Mouse (Mus musculus) forebrain, postnatal 0 days (tissue): ENCODE results near the gene Spns3. TPM values are rescaled to one million over a fixed set of nuclear protein-coding genes. Genes with fewer than 3 reads are reported as not detected.

Experiments
- ATAC-seq: fragments of 200-750 bp; cut with Nextera tagmentation; 2 replicates; pipeline ENCODE4 v1.8.0; 2017; ENCODE audit warnings: mild to moderate bottlenecking, moderate library complexity
- DNase-seq: peaks from one replicate; pipeline ENCODE4 v3.0.0-alpha.2; 2015
- H3K27ac ChIP-seq: fragments of 300-500 bp; sonication (generic); 2 replicates; pipeline ENCODE4 v1.5.1; 2014; ENCODE audit warnings: low read depth, mild to moderate bottlenecking, antibody characterized with exemption, low read length, moderate library complexity, mixed read lengths
- H3K27me3 ChIP-seq: fragments of 300-500 bp; sonication (generic); 2 replicates; pipeline ENCODE4 v1.6.1; 2014; ENCODE audit warnings: mild to moderate bottlenecking, low read length, mixed read lengths; ENCODE audit not compliant: insufficient read depth
- H3K36me3 ChIP-seq: fragments of 300-500 bp; sonication (generic); 2 replicates; pipeline ENCODE4 v1.6.1; 2014; ENCODE audit warnings: mild to moderate bottlenecking, moderate library complexity; ENCODE audit not compliant: insufficient read depth
- H3K4me1 ChIP-seq: fragments of 300-500 bp; sonication (generic); 2 replicates; pipeline ENCODE4 v1.6.1; 2014; ENCODE audit warnings: antibody characterized with exemption; ENCODE audit not compliant: insufficient read depth
- H3K4me2 ChIP-seq: fragments of 300-500 bp; sonication (generic); 2 replicates; pipeline ENCODE4 v1.6.1; 2014; ENCODE audit warnings: low read depth, mild to moderate bottlenecking, moderate library complexity
- H3K4me3 ChIP-seq: fragments of 300-500 bp; sonication (generic); 2 replicates; pipeline ENCODE4 v1.5.1; 2014; ENCODE audit warnings: low read depth, low read length, mixed read lengths
- H3K9ac ChIP-seq: fragments of 300-500 bp; sonication (generic); 2 replicates; pipeline ENCODE4 v1.6.1; 2014; ENCODE audit warnings: mild to moderate bottlenecking
- H3K9me3 ChIP-seq: fragments of 300-500 bp; sonication (generic); 2 replicates; pipeline ENCODE4 v1.6.1; 2016; ENCODE audit warnings: low read length
- CTCF ChIP-seq: sonication (generic); IDR thresholded peaks from 2 replicates; pipeline ENCODE4 v1.5.1; 2016; ENCODE audit warnings: antibody characterized with exemption, control low read depth, low read depth
- WGBS: fragments of 180-500 bp; shearing (Covaris S2); extraction: QIAGEN DNeasy Blood & Tissue Kit; methylation state at CpG from one replicate; pipeline ENCODE4 v1.1.7; 2014; 5-methylcytosine and 5-hydroxymethylcytosine counted together
- polyA plus RNA-seq: library from polyadenylated mRNA; unstranded; fragments of >200 nt; fragmentation: Nextera tagmentation; extraction: Ambion mirVana; gene quantifications from 2 replicates; pipeline ENCODE4 v1.2.1, GENCODE M21; 2015
- total RNA-seq: library from RNA; depleted of rRNA; stranded (reverse); fragments of >200 nt; gene quantifications from 2 replicates; pipeline ENCODE4 v1.2.3, GENCODE M21; 2014

Gene Spns3
- total and polyA plus RNA-seq, 2 experiments from 2014 or later = 0.07 TPM; not detected in 1

GRCm38 (mm10) chr11:72518449-72518848 is 31.9 kb downstream of the Spns3 start:
- Histone ChIP-seq H3K36me3 (no peaks in the 10 kb centered on the region), H3K4me2 (no peak overlapping the region), H3K27me3 (no peaks in the 10 kb centered on the region), H3K9me3 (no peaks in the 10 kb centered on the region), H3K27ac (no peak overlapping the region), H3K4me3 (no peak overlapping the region), H3K9ac (no peak overlapping the region), H3K4me1 (no peaks in the 10 kb centered on the region; the same call in 1 of the 2 replicates)
- 63% methylated on average over 2 of the region's 2 CpGs for WGBS
- DNase-seq (no peak), ATAC-seq (no peak)
- TF ChIP-seq CTCF = no peak

- no peak overlapping the region for H3K4me3 ChIP-seq
- H3K36me3 ChIP-seq = no peaks in the 10 kb centered on the region
- 13% methylated on average over 3 of the region's 3 CpGs for WGBS
- no peaks in the 10 kb centered on the region for H3K4me1 ChIP-seq
- DNase-seq = no peak
- H3K27ac ChIP-seq = no peak overlapping the region
- no peak for TF ChIP-seq CTCF
- ATAC-seq = peak; percentile 68; the same call in 1 of the 2 replicates
- no peak overlapping the region for H3K4me2 ChIP-seq
- no peaks in the 10 kb centered on the region for H3K27me3 ChIP-seq
- no peak overlapping the region for H3K9ac ChIP-seq
- no peaks in the 10 kb centered on the region for H3K9me3 ChIP-seq
These were observed 35.3 kb downstream of the Spns3 start for GRCm38 (mm10) chr11:72514967-72515366.

GRCm38 (mm10) chr11:72508651-72509050 is 41.7 kb downstream of the Spns3 start:
- Histone ChIP-seq H3K9me3 (no peaks in the 10 kb centered on the region), H3K36me3 (no peaks in the 10 kb centered on the region), H3K27me3 (no peaks in the 10 kb centered on the region), H3K4me3 (no peak overlapping the region), H3K9ac (no peak overlapping the region), H3K27ac (no peak overlapping the region), H3K4me1 (no peaks in the 10 kb centered on the region), H3K4me2 (no peak overlapping the region)
- WGBS = 89% methylated on average over 5 of the region's 5 CpGs
- no peak for TF ChIP-seq CTCF
- DNase-seq (no peak), ATAC-seq (no peak)

- no peak for TF ChIP-seq CTCF
- H3K9ac ChIP-seq = no peak overlapping the region
- no peaks in the 10 kb centered on the region for H3K36me3 ChIP-seq
- H3K27ac ChIP-seq = no peak overlapping the region
- no peak overlapping the region for H3K4me3 ChIP-seq
- H3K4me1 ChIP-seq = no peaks in the 10 kb centered on the region
- no peaks in the 10 kb centered on the region for H3K27me3 ChIP-seq
- DNase-seq (no peak), ATAC-seq (no peak)
- no peaks in the 10 kb centered on the region for H3K9me3 ChIP-seq
- no peak overlapping the region for H3K4me2 ChIP-seq
These were observed 42.7 kb downstream of the Spns3 start for GRCm38 (mm10) chr11:72507651-72508050.

- Histone ChIP-seq H3K36me3 (no peaks in the 10 kb centered on the region), H3K9me3 (no peaks in the 10 kb centered on the region), H3K9ac (no peak overlapping the region), H3K27me3 (no peaks in the 10 kb centered on the region; the same call in 1 of the 2 replicates), H3K4me2 (no peak overlapping the region), H3K4me3 (no peak overlapping the region), H3K27ac (no peak overlapping the region), H3K4me1 (no peaks in the 10 kb centered on the region)
- ATAC-seq (no peak), DNase-seq (no peak)
- TF ChIP-seq CTCF = no peak
- WGBS = 75% methylated on average over 10 of the region's 10 CpGs
These were observed 46.1 kb downstream of the Spns3 start for GRCm38 (mm10) chr11:72504016-72504797.

- no peak overlapping the region for H3K27ac ChIP-seq
- no peak overlapping the region for H3K4me2 ChIP-seq
- ATAC-seq (no peak), DNase-seq (no peak)
- no peaks in the 10 kb centered on the region for H3K4me1 ChIP-seq
- H3K9ac ChIP-seq = no peak overlapping the region
- H3K27me3 ChIP-seq = no peaks in the 10 kb centered on the region; the same call in 1 of the 2 replicates
- WGBS = 18% methylated on average over 5 of the region's 5 CpGs
- no peaks in the 10 kb centered on the region for H3K36me3 ChIP-seq
- no peaks in the 10 kb centered on the region for H3K9me3 ChIP-seq
- TF ChIP-seq CTCF = no peak
- H3K4me3 ChIP-seq = no peak overlapping the region
These were observed 46.8 kb downstream of the Spns3 start for GRCm38 (mm10) chr11:72503501-72503921.

GRCm38 (mm10) chr11:72502236-72502635 is 48.1 kb downstream of the Spns3 start:
- DNase-seq (peak; percentile 35), ATAC-seq (peak; percentile 72)
- H3K27me3 ChIP-seq = no peaks in the 10 kb centered on the region; the same call in 1 of the 2 replicates
- no peak overlapping the region for H3K9ac ChIP-seq
- no peak overlapping the region for H3K4me3 ChIP-seq
- H3K27ac ChIP-seq = peak overlapping the region; percentile 62; the same call in 1 of the 2 replicates
- no peak for TF ChIP-seq CTCF
- no peaks in the 10 kb centered on the region for H3K4me1 ChIP-seq
- H3K36me3 ChIP-seq = no peaks in the 10 kb centered on the region
- H3K4me2 ChIP-seq = no peak overlapping the region
- WGBS = 24% methylated on average over 8 of the region's 8 CpGs
- H3K9me3 ChIP-seq = no peaks in the 10 kb centered on the region
